Mouse (Mus musculus): ENCODE results near the gene Aldh2. TPM values are rescaled to one million over a fixed set of nuclear protein-coding genes. Genes with fewer than 3 reads are reported as not detected.

Aldh2 gene
- polyA plus RNA-seq, 1 experiment, result 645 TPM

Other genes starting within 250 kb of the Aldh2 start
- 27.3 and 29.2 TPM in 2 replicates for gene Trafd1, start 208.2 kb downstream of the Aldh2 start, polyA plus RNA-seq (2012; ENCODE audit: insufficient read depth, insufficient read length, missing spikeins)
- 15.3 and 19.5 TPM in 2 replicates for gene Naa25, start 195.9 kb downstream of the Aldh2 start, polyA plus RNA-seq (2012; ENCODE audit: insufficient read depth, insufficient read length, missing spikeins)
- gene Tmem116, start 141.9 kb downstream of the Aldh2 start, polyA plus RNA-seq (2012; ENCODE audit: insufficient read depth, insufficient read length, missing spikeins), result 0.88 and 3.7 TPM in 2 replicates
- gene Erp29, start 141.3 kb downstream of the Aldh2 start, polyA plus RNA-seq (2012; ENCODE audit: insufficient read depth, insufficient read length, missing spikeins), result 37.8 and 38.4 TPM in 2 replicates
- not detected in 2 replicates for gene Adam1b, start 90.4 kb downstream of the Aldh2 start, polyA plus RNA-seq (2012; ENCODE audit: insufficient read depth, insufficient read length, missing spikeins)
- 0.52 and 0.71 TPM in 2 replicates for gene Adam1a, start 48.3 kb downstream of the Aldh2 start, polyA plus RNA-seq (2012; ENCODE audit: insufficient read depth, insufficient read length, missing spikeins)
- gene Gm42878, start 48.3 kb downstream of the Aldh2 start, polyA plus RNA-seq (2012; ENCODE audit: insufficient read depth, insufficient read length, missing spikeins), result not detected in 2 replicates
- 47.1 and 76.5 TPM in 2 replicates for gene Mapkapk5, start 47.9 kb downstream of the Aldh2 start, polyA plus RNA-seq (2012; ENCODE audit: insufficient read depth, insufficient read length, missing spikeins)
- 18.4 and 32.3 TPM in 2 replicates for gene Acad12, start 25.1 kb upstream of the Aldh2 start, polyA plus RNA-seq (2012; ENCODE audit: insufficient read depth, insufficient read length, missing spikeins)
- gene Acad10, start 66.7 kb upstream of the Aldh2 start, polyA plus RNA-seq (2012; ENCODE audit: insufficient read depth, insufficient read length, missing spikeins), result 23.2 and 30.2 TPM in 2 replicates
- 32.3 and 50.9 TPM in 2 replicates for gene Brap, start 66.7 kb upstream of the Aldh2 start, polyA plus RNA-seq (2012; ENCODE audit: insufficient read depth, insufficient read length, missing spikeins)
- 126 and 135 TPM in 2 replicates for gene Atxn2, start 117.5 kb upstream of the Aldh2 start, polyA plus RNA-seq (2012; ENCODE audit: insufficient read depth, insufficient read length, missing spikeins)
- gene Sh2b3, start 243.8 kb upstream of the Aldh2 start, polyA plus RNA-seq (2012; ENCODE audit: insufficient read depth, insufficient read length, missing spikeins), result 7.9 and 8.2 TPM in 2 replicates

Data from brown adipose tissue, adult 24 weeks (tissue).